Mouse (Mus musculus) kidney, embryonic 16.5 days (tissue): ENCODE data around the gene Rps29. TPM values are rescaled to one million over a fixed set of nuclear protein-coding genes. Genes with fewer than 3 reads are reported as not detected.

Source experiments
- ATAC-seq: fragments of 200-750 bp; cut with Nextera tagmentation; 2 replicates; pipeline ENCODE4 v1.8.0; 2017; ENCODE audit warnings: moderate TSS enrichment; ENCODE audit not compliant: low FRiP score, low TSS enrichment
- H3K27ac ChIP-seq: fragments of 300-500 bp; sonication (generic); 2 replicates; pipeline ENCODE4 v1.5.1; 2014; ENCODE audit warnings: low read length
- H3K27me3 ChIP-seq: fragments of 300-500 bp; sonication (generic); 2 replicates; pipeline ENCODE4 v1.6.1; 2014; ENCODE audit warnings: low read length, control low read depth, mixed read lengths; ENCODE audit not compliant: insufficient read depth
- H3K36me3 ChIP-seq: fragments of 300-500 bp; sonication (generic); 2 replicates; pipeline ENCODE4 v1.6.1; 2014; ENCODE audit warnings: low read length, control low read depth, mixed read lengths; ENCODE audit not compliant: insufficient read depth
- H3K4me1 ChIP-seq: fragments of 300-500 bp; sonication (generic); 2 replicates; pipeline ENCODE4 v1.6.1; 2014; ENCODE audit warnings: low read length, control low read depth, mixed read lengths; ENCODE audit not compliant: insufficient read depth
- H3K4me2 ChIP-seq: fragments of 300-500 bp; sonication (generic); replicated peaks from 2 replicates; pipeline ENCODE4 v1.6.1; 2014; ENCODE audit warnings: low read depth, low read length
- H3K4me3 ChIP-seq: fragments of 300-500 bp; sonication (generic); 2 replicates; pipeline ENCODE4 v1.5.1; 2014; ENCODE audit warnings: mild to moderate bottlenecking, low read length
- H3K9ac ChIP-seq: fragments of 300-500 bp; sonication (generic); replicated peaks from 2 replicates; pipeline ENCODE4 v1.6.1; 2014; ENCODE audit warnings: low read length
- H3K9me3 ChIP-seq: fragments of 300-500 bp; sonication (generic); 2 replicates; pipeline ENCODE4 v1.6.1; 2016; ENCODE audit warnings: low read length, control low read depth
- WGBS: fragments of 180-500 bp; shearing (Covaris S2); extraction: QIAGEN DNeasy Blood & Tissue Kit; methylation state at CpG from one replicate; pipeline ENCODE4 v1.1.7; 2014; 5-methylcytosine and 5-hydroxymethylcytosine counted together
- microRNA-seq: library from miRNA; unstranded; fragments of <30 nt; microRNA quantifications from one replicate; pipeline ENCODE4, GENCODE M21; 2016
- polyA plus RNA-seq: library from polyadenylated mRNA; unstranded; fragments of >200 nt; fragmentation: Nextera tagmentation; extraction: Ambion mirVana; gene quantifications from 2 replicates; pipeline ENCODE4 v1.2.1, GENCODE M21; 2015

The Rps29 gene
- polyA plus RNA-seq, 1 experiment from 2014 or later, result 1,392 TPM

- no peaks in the 10 kb centered on the region for H3K36me3 ChIP-seq
- 82% methylated on average over 6 of the region's 6 CpGs for WGBS
- H3K27me3 ChIP-seq, result no peaks in the 10 kb centered on the region
- no peak overlapping the region for H3K4me2 ChIP-seq
- no peaks in the 10 kb centered on the region for H3K9me3 ChIP-seq
- H3K4me1 ChIP-seq, result no peaks in the 10 kb centered on the region
- H3K9ac ChIP-seq, result no peak overlapping the region
- no peak overlapping the region for H3K4me3 ChIP-seq
- no peak overlapping the region for H3K27ac ChIP-seq
- ATAC-seq, result no peak
Observed at GRCm38 (mm10) chr12:69119908-69120307, 39.1 kb downstream of the Rps29 start.

Small RNA genes within 50 kb of the gene (microRNA-seq; reads per million reads assigned to microRNA genes)
- gene Gm47287 (not detected), gene Gm47295 (1.7 reads per million, percentile 5 among the genes with 10 or more reads in this experiment)

Other genes with a start within 250 kb of the Rps29 start
- 21.1 and 24.1 TPM in 2 replicates for gene Lrr1, start 9.6 kb upstream of the Rps29 start, polyA plus RNA-seq
- 471 and 512 TPM in 2 replicates for gene Rpl36al, start 24.9 kb upstream of the Rps29 start, polyA plus RNA-seq
- gene Mgat2, start 25.0 kb upstream of the Rps29 start, polyA plus RNA-seq, result 46.3 and 47.0 TPM in 2 replicates
- gene Gm49383, start 37.9 kb upstream of the Rps29 start, polyA plus RNA-seq, result 32.6 and 34.2 TPM in 2 replicates
- gene Dnaaf2, start 39.2 kb upstream of the Rps29 start, polyA plus RNA-seq, result 8.8 and 10.5 TPM in 2 replicates
- 26.8 and 28.7 TPM in 2 replicates for gene Gm49384, start 45.1 kb upstream of the Rps29 start, polyA plus RNA-seq
- gene Pole2, start 69.0 kb upstream of the Rps29 start, polyA plus RNA-seq, result 26.2 and 26.4 TPM in 2 replicates
- 5.9 and 9.9 TPM in 2 replicates for gene Klhdc1, start 82.0 kb upstream of the Rps29 start, polyA plus RNA-seq
- 139 and 142 TPM in 2 replicates for gene Klhdc2, start 137.5 kb upstream of the Rps29 start, polyA plus RNA-seq
- 80.3 and 92.7 TPM in 2 replicates for gene Nemf, start 198.0 kb upstream of the Rps29 start, polyA plus RNA-seq
- gene Arf6, start 213.0 kb upstream of the Rps29 start, polyA plus RNA-seq, result 34.6 and 34.9 TPM in 2 replicates
- 1.1 and 1.7 TPM in 2 replicates for gene Gm9887, start 213.3 kb upstream of the Rps29 start, polyA plus RNA-seq